Mouse (Mus musculus): Measurements from ENCODE around the gene Yipf7.

- TF ChIP-seq CTCF (IDR thresholded peaks at IDR 0.05; ENCODE audit: borderline replicate concordance, extremely low read depth, insufficient read depth, insufficient read length), result no peak
- no peak for TF ChIP-seq POLR2A (IDR thresholded peaks at IDR 0.05; ENCODE audit: borderline replicate concordance, extremely low read depth, insufficient read depth, insufficient read length, poor library complexity, severe bottlenecking)
Observed at GRCm38 (mm10) chr5:69541680-69542079, 768 bp downstream of the Yipf7 start.

Data from brain, embryonic 14.5 days (tissue).